In genomic region chr9:63541926-63542325, GRCm38 (mm10) we compare ENCODE assay signal across 22 mouse cellular contexts.
"Had no signal": no experiment of that assay in that cellular context is flagged by ENCODE, and none has a peak within 500 bp of the region (broad histone marks: within the 10 kb centered on the region; RNA-seq: fewer than 3 reads in every experiment).

No protein-coding gene starts in this region.

- H3K4me3 ChIP-seq: heart, embryonic 12.5 days; hindbrain, embryonic 13.5 days; hindbrain, embryonic 15.5 days; kidney, embryonic 15.5 days; limb, embryonic 12.5 days had no signal

- H3K4me2 ChIP-seq: heart, embryonic 12.5 days; hindbrain, embryonic 13.5 days; hindbrain, embryonic 15.5 days; kidney, embryonic 15.5 days; limb, embryonic 12.5 days; liver, embryonic 11.5 days had no signal

- ATAC-seq: forebrain, postnatal 0 days; hindbrain, postnatal 0 days; intestine, embryonic 16.5 days had no signal

- H3K9ac ChIP-seq: forebrain, postnatal 0 days; heart, embryonic 12.5 days; hindbrain, embryonic 13.5 days; hindbrain, embryonic 15.5 days; kidney, embryonic 15.5 days; limb, embryonic 12.5 days had no signal

- H3K36me3 ChIP-seq: heart, embryonic 12.5 days; hindbrain, embryonic 13.5 days; hindbrain, embryonic 15.5 days; kidney, embryonic 15.5 days; limb, embryonic 12.5 days had no signal

- H3K9me3 ChIP-seq: heart, embryonic 12.5 days; hindbrain, embryonic 13.5 days; hindbrain, embryonic 15.5 days; kidney, embryonic 15.5 days; limb, embryonic 12.5 days had no signal

- H3K27ac ChIP-seq: hindbrain, embryonic 13.5 days; hindbrain, embryonic 15.5 days; hindbrain, postnatal 0 days; kidney, embryonic 15.5 days; kidney, postnatal 0 days; limb, embryonic 12.5 days had no signal

- H3K4me1 ChIP-seq: heart, embryonic 12.5 days; hindbrain, embryonic 13.5 days; hindbrain, embryonic 15.5 days; kidney, embryonic 15.5 days; limb, embryonic 12.5 days had no signal

- H3K27me3 ChIP-seq: heart, embryonic 12.5 days; hindbrain, embryonic 15.5 days; kidney, embryonic 15.5 days; limb, embryonic 12.5 days had no signal

- DNase-seq: forebrain, postnatal 0 days; gastrocnemius, postnatal 14 days; gastrocnemius, postnatal 36 days; heart, adult 18-20 months; heart, postnatal 10 days; kidney, adult 11 months; kidney, adult 2 months; kidney, adult 9 months; kidney, postnatal 14 days; kidney, postnatal 36 days; layer of hippocampus, adult 9-11 months; layer of hippocampus, postnatal 36 days; left cerebral cortex, postnatal 4 days had no signal
